Mouse (Mus musculus) retina, postnatal 1 day (tissue): ENCODE measurements around the gene Pdss2.
"Not testable (repeated sequence)": the region's sequence is repeated elsewhere in the genome, so short reads cannot be mapped to it uniquely, and the experiment has no call there.

ENCODE experiments used
- DNase-seq: peaks from one replicate; pipeline ENCODE4 v3.0.0-alpha.2; 2012

Gene Pdss2

GRCm38 (mm10) chr10:43244262-43244806, 23.0 kb downstream of the Pdss2 start:
- DNase-seq, result peak; percentile 31

DNA sequence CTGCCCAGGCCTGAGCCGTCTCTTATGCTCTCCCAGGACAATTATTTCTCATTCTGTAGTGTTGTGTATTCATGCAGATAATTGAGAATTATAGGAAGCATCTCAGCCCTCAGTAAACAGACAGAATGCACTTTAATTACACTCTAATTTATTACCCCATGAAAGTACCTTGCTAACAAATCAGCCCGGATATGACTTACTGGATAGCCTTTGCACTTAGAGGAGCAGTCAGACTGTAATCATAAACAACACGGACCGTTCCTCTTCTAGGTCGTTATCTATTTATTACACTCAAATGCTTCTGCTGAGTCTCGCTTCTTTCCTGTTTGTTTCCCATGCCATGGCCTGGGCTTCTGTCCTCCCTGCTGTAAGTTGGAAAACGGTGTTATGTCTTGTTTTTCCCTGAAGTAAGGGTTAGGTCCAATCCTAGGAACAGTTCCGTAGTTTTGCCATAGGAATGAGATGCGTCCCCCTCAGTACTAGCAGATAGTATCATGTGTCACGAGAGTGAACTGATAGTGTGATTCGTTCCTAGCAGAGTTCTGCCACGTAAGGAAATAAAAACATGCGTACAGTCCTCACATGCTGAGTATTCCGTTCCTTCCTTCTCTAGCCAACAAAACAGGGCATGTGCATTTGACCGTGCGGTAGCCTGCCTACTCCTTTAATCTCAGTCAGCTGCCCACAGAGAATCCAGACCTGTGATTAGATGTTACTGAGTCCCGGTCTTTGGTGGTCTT, 24.3 kb downstream of the Pdss2 start:
- peak; percentile 78 for DNase-seq

- DNase-seq, result peak; percentile 42
Measured at GRCm38 (mm10) chr10:43247994-43248393, 26.7 kb downstream of the Pdss2 start.

GRCm38 (mm10) chr10:43252324-43252723, 31.0 kb downstream of the Pdss2 start:
- DNase-seq, result peak; percentile 12

GRCm38 (mm10) chr10:43256965-43257364, 35.7 kb downstream of the Pdss2 start:
- DNase-seq, result not testable (repeated sequence)

DNA sequence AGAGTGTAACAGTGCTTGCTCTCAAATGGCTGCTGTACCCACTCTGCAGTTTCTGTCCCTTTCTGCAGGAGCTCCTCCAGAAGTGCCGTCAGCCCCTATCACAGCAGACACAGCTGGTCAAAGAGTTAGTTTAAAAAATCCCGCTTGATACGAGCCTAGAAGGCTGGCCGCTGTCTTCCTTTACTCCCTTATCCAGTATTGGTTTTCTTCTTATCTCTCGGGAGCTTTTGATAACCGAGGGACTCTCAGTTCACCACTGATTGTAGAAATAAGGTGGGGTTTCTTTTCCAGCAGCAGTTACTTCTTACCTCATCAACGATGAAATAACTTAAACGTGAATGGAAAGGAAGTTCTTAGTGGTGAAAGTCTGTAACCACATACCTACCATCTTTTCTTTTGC, 36.2 kb downstream of the Pdss2 start:
- not testable (repeated sequence) for DNase-seq

- no peak for DNase-seq
Measured at GRCm38 (mm10) chr10:43271318-43271717, 50.0 kb downstream of the Pdss2 start.

GRCm38 (mm10) chr10:43272381-43272780, 51.1 kb downstream of the Pdss2 start:
- DNase-seq, result peak; percentile 74

DNA sequence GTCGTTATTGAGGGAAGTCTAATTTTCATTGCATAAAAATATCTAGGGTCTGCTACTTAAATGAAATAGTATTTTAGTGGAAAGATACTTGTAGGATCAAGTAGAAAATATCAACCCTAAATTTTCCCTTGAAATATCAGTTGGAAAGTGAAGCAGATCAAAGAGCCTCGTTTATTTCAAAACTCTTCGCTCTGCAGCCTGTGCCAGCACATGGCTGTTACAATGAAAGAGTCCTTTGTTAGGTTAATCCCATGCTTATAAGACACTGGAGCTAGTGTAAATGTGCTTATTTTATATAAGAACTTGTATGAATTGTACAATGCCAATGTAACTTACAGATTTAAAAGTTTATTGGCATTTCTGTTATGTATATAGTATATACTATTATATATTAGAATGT, 51.8 kb downstream of the Pdss2 start:
- peak; percentile 61 for DNase-seq

DNA sequence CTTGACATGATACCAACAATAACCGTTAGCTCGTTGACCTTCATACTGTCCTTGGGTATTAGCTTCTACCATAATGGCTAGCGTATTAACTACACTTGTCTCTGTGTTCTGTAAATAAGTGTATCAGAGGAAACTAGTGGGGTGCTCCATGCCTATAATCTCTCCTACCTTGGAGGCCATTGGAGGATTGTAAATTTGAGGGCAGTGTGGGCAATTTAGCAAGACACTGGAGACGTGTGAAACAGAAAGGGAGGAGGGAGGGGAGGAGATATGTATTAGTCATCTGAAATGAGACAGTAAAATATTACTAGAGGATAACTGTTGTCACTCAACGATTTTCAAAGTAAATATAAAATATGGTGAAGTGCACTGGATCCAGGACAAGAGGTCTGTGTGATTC, 54.2 kb downstream of the Pdss2 start:
- no peak for DNase-seq

DNA sequence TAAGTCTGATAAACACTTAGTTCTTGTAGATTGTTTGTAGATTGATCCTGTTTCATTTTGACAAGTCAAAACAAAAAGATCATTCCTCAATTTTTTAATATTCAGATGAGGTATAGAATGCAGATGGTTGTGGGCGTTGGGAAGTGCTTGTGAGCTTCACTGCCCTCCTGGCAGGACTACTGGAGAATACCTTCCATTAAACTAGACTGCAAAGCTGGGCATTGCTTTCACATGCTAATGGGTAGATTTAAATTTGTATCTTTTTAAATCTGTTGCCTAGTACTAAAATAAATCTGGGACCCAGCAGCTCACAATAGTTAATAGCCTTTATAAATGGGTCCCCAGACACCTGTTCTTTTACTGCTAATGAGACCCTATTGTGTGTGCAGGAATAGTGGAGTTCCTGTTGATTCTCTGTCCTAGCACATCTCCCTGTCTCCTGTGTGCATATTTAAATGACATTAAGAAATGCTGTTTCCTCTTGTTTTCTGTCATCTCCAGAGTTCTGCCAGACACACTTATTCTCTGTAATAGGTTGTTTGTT, 54.9 kb downstream of the Pdss2 start:
- DNase-seq, result no peak

DNA sequence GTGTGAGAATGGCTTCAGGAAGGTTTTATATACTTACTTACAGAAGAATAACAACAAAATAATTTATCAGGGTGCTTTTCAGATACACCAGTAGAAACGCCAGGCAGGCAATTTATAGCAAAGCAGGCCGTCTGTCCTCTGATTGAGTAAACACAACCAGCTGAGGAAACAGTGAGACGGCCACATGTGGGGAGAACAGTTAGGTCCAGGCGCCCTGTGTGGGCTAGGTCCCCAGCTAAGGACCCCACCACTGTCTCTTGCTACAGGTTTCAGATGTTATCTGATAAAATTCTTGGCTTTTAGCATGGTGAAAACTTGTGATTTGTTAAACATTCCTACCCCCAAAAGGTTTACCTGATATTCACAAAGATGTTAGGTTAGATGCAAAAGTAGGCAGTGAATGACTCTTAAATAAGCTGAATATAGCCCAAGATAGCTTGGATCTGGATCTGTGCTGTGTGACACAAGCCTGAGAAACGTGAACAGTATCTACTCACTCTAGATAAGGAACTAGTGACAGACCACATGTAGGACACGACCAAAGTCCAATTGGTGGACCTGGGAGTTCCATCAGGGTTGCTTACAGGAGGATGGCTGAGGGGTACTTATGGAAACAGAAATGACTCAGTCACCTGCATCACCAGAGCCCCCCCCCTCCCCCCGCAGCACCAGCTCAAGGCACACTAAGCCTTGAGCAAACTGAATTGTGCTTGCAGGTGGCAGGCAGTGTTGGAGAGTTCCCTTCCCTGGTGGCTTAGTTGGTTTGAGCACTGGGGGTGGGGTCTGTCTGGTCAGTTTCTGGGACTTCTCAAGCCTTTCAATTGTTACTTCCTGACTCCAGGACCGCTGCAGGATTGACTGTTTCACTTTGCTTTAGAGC, 56.2 kb downstream of the Pdss2 start:
- DNase-seq, result no peak

GRCm38 (mm10) chr10:43279637-43280288, 58.5 kb downstream of the Pdss2 start:
- no peak for DNase-seq

GRCm38 (mm10) chr10:43285541-43285940, 64.3 kb downstream of the Pdss2 start:
- no peak for DNase-seq

GRCm38 (mm10) chr10:43290638-43291230, 69.4 kb downstream of the Pdss2 start:
- DNase-seq, result no peak

DNA sequence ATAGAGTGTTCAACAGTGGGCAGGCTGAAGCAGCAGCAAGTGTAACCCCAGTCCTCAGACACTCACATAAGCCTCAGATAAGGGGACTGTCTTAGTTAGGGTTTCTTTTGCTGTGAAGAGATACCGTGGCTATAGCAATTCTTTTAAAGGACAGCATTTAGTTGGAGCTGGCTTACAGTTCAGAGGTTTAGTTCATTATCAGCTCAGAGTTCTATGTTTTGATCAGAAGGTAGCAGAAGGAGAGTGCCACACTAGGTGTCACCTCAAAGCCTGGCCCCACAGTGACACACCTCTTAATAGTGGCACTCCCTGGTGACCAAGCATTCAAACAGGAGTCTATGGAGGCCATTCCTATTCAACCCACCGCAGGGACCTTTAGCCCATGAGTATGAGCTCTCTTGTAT, 70.0 kb downstream of the Pdss2 start:
- DNase-seq, result no peak

DNA sequence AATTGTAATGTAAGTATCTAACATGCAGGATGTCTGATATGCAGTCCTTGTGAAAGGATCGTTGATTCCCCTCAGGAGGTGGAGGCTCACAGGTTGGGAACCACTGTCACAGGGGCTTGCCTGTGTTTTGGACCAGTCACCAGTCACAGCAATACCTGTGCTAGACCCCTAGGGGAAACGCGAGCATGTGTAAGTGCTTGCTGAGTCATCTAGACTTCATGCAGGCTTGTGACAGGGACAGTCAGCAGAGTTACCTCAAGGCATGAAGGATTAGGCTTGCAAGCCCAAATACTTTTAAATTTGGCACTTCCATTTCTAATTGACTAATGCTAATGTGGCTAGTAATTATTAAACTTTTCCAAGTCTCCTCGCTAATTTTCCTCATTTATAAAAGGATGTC, 71.2 kb downstream of the Pdss2 start:
- DNase-seq, result peak; percentile 17

- DNase-seq, result peak; percentile 76
Measured at GRCm38 (mm10) chr10:43294331-43294730, 73.0 kb downstream of the Pdss2 start.

- no peak for DNase-seq
Measured at GRCm38 (mm10) chr10:43308105-43308810, 87.0 kb downstream of the Pdss2 start.

- DNase-seq, result peak; percentile 58
Measured at GRCm38 (mm10) chr10:43310781-43311392, 89.6 kb downstream of the Pdss2 start.

DNA sequence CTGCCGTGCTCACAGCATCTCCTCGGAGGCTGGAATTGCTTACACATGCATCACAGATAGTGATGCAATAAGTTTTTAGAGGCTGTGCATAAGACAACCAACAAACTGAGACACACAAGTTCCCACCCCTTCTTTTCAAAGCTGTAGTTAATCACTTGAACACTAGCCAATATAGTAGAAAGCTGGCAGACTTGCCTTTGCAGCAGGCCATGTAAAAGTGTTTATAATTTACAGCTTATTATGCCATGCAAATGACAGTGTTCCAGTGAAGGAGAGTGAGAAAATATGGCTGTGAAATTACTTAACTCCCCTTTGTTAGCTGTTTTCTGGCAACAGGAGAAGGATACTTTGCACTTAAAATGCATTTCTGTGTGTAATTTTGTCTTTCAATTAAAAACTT, 90.9 kb downstream of the Pdss2 start:
- DNase-seq, result no peak
